ENCODE assay signal across 8 mouse cellular contexts in the genomic region with DNA sequence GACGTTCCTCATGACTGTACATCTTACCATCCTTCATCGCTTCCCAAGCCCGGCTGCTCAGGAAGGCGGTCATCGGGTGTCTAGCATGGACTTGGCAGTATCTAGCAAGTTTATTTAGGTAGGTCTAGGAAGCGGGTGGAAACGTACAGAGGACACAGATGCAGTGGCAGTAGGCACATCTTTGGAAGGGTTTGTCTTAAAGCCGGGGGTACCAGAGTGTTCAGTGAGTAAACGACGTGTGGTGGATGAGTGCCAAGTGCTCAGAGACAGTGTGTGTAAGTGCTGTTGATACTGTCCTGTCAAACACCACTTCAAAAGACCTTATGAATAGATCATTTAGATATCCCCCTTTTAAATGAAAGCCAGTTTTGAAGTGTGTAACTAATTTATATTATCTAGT. TPM values are rescaled to one million over a fixed set of nuclear protein-coding genes. Genes with fewer than 3 reads are reported as not detected.
DNase-seq lines count a peak whose midpoint lies in the region; ATAC-seq lines count a peak whose summit lies in the region.

No protein-coding gene starts in this region.

- DNase-seq in CD4-positive, CD25-positive, alpha-beta regulatory T cell, adult 2 months (ENCODE audit: low read depth, low spot score), result peak; percentile 16
- peak; percentile 23 for DNase-seq in neural tube, embryonic 11.5 days (ENCODE audit: low spot score)
- DNase-seq in neural tube, embryonic 10.5 days (ENCODE audit: extremely low spot score, low spot score), result no peak
- no peak for DNase-seq in liver, embryonic 13.5 days
- DNase-seq in gastrocnemius, postnatal 36 days, result no peak
- no peak for DNase-seq in adrenal gland, postnatal 4 days (ENCODE audit: low spot score in 2 of 2)

- intact Hi-C loops in gastrocnemius, postnatal 36 days (cut with DNase I), result no loop called here

- H3K4me1 ChIP-seq in neural tube, embryonic 11.5 days (ENCODE audit: control insufficient read depth, insufficient read depth, low read length), result no peaks in the 10 kb centered on the region; the same call in 1 of the 2 replicates
- peaks cover 20% of the 10 kb centered on the region for H3K4me1 ChIP-seq in liver, embryonic 13.5 days (replicated peaks)

- no peak for ATAC-seq in CD4-positive, CD25-positive, alpha-beta regulatory T cell, adult 4 months
- ATAC-seq in neural tube, embryonic 11.5 days (ENCODE audit: insufficient read depth, low FRiP score, low TSS enrichment), result no peak
- no peak for ATAC-seq in liver, embryonic 13.5 days (ENCODE audit: low read depth)
- ATAC-seq in megakaryocyte-erythroid progenitor cell, adult 5-6 weeks (replicated peaks; ENCODE audit: low FRiP score, low TSS enrichment, poor library complexity, severe bottlenecking), result no peak

- H3K9ac ChIP-seq in neural tube, embryonic 11.5 days (ENCODE audit: low read length), result no peak overlapping the region
- no peak overlapping the region for H3K9ac ChIP-seq in liver, embryonic 13.5 days

- no peak overlapping the region for H3K27ac ChIP-seq in neural tube, embryonic 11.5 days (ENCODE audit: low read depth, low read length)
- no peak overlapping the region for H3K27ac ChIP-seq in liver, embryonic 13.5 days

- H3K9me3 ChIP-seq in neural tube, embryonic 11.5 days (ENCODE audit: control insufficient read depth, low read length), result no peaks in the 10 kb centered on the region
- no peaks in the 10 kb centered on the region for H3K9me3 ChIP-seq in liver, embryonic 13.5 days (replicated peaks)

- peak overlapping the region; percentile 54 for H3K4me3 ChIP-seq in neural tube, embryonic 11.5 days (ENCODE audit: low read depth, low read length)
- peak overlapping the region; percentile 63; the same call in 1 of the 2 replicates for H3K4me3 ChIP-seq in liver, embryonic 13.5 days (replicated peaks)

- H3K4me2 ChIP-seq in neural tube, embryonic 11.5 days (ENCODE audit: low read depth), result peak overlapping the region; percentile 93
- peak overlapping the region; percentile 89 for H3K4me2 ChIP-seq in liver, embryonic 13.5 days

- peaks cover 2% of the 10 kb centered on the region; the same call in 1 of the 2 replicates for H3K36me3 ChIP-seq in neural tube, embryonic 11.5 days (ENCODE audit: control insufficient read depth, insufficient read depth, low read length)
- H3K36me3 ChIP-seq in liver, embryonic 13.5 days, result peaks cover 36% of the 10 kb centered on the region

- 55% methylated on average over 10 of the region's 10 CpGs for WGBS in neural tube, embryonic 11.5 days
- 57% methylated on average over 10 of the region's 10 CpGs for whole genome bisulfite sequencing in liver, embryonic 13.5 days (ENCODE audit: insufficient replicate concordance)

- no peaks in the 10 kb centered on the region for H3K27me3 ChIP-seq in neural tube, embryonic 11.5 days (ENCODE audit: control insufficient read depth, insufficient read depth, low read length)
- no peaks in the 10 kb centered on the region for H3K27me3 ChIP-seq in liver, embryonic 13.5 days

RNA-seq across cellular contexts. Expression of a gene that starts 1.1 kb away (rescaled TPM):
- polyA plus RNA-seq in CD4-positive, CD25-positive, alpha-beta regulatory T cell, adult 4 months (2017; shearing (Covaris generic)), result 10 to 100 TPM; 63.5 to 64.4 TPM
- polyA plus RNA-seq in neural tube, embryonic 11.5 days (2014; fragmentation: Nextera tagmentation; extraction: Ambion mirVana), result 102 and 106 TPM in 2 replicates
- polyA plus RNA-seq in liver, embryonic 13.5 days (2015; fragmentation: Nextera tagmentation; extraction: Ambion mirVana), result 12.0 and 13.6 TPM in 2 replicates
- total RNA-seq in megakaryocyte-erythroid progenitor cell, adult 5-6 weeks (2014; fragmentation: Nextera tagmentation), result 9.2 and 11.6 TPM in 2 replicates
- 2.4 and 5.7 TPM in 2 replicates for total RNA-seq in megakaryocyte-erythroid progenitor cell, adult 5-6 weeks (2017)
- 1 to 10 TPM; 1.7 to 1.8 TPM for total RNA-seq in gastrocnemius, postnatal 36 days (2021)
- total RNA-seq in adrenal gland, postnatal 4 days (2021), result 10 to 100 TPM; 29.1 to 39.4 TPM

RNA-seq across cellular contexts. Expression of a gene that starts 32.7 kb away (rescaled TPM):
- polyA plus RNA-seq in CD4-positive, CD25-positive, alpha-beta regulatory T cell, adult 4 months (2017; shearing (Covaris generic)), result 10 to 100 TPM; 35.1 to 35.3 TPM
- 54.5 and 55.8 TPM in 2 replicates for polyA plus RNA-seq in neural tube, embryonic 11.5 days (2014; fragmentation: Nextera tagmentation; extraction: Ambion mirVana)
- polyA plus RNA-seq in liver, embryonic 13.5 days (2015; fragmentation: Nextera tagmentation; extraction: Ambion mirVana), result 44.3 and 53.1 TPM in 2 replicates
- total RNA-seq in megakaryocyte-erythroid progenitor cell, adult 5-6 weeks (2014; fragmentation: Nextera tagmentation), result 43.2 and 58.5 TPM in 2 replicates
- 95.9 and 175 TPM in 2 replicates for total RNA-seq in megakaryocyte-erythroid progenitor cell, adult 5-6 weeks (2017)
- 100 to 1,000 TPM; 101 to 110 TPM for total RNA-seq in gastrocnemius, postnatal 36 days (2021)
- 10 to 100 TPM; 79.5 to 82.8 TPM for total RNA-seq in adrenal gland, postnatal 4 days (2021)

RNA-seq across cellular contexts. Expression of a gene that starts 52.7 kb away (rescaled TPM):
- not detected for polyA plus RNA-seq in CD4-positive, CD25-positive, alpha-beta regulatory T cell, adult 4 months (2017; shearing (Covaris generic))
- 0.84 and 1.0 TPM in 2 replicates for polyA plus RNA-seq in neural tube, embryonic 11.5 days (2014; fragmentation: Nextera tagmentation; extraction: Ambion mirVana)
- polyA plus RNA-seq in liver, embryonic 13.5 days (2015; fragmentation: Nextera tagmentation; extraction: Ambion mirVana), result 2.0 TPM in 2 replicates
- total RNA-seq in megakaryocyte-erythroid progenitor cell, adult 5-6 weeks (2014; fragmentation: Nextera tagmentation), result not detected in 2 replicates
- total RNA-seq in megakaryocyte-erythroid progenitor cell, adult 5-6 weeks (2017), result not detected in 2 replicates
- under 1 TPM; 0.64 to 0.81 TPM for total RNA-seq in gastrocnemius, postnatal 36 days (2021)
- total RNA-seq in adrenal gland, postnatal 4 days (2021), result 1 to 10 TPM in 1 of 2 experiments, under 1 TPM in 1; 0.81 to 1.3 TPM

Comparison
In these comparisons a context has a peak if more than half of its experiments do, and no peak if none do; other contexts are left out.
1. DNase-seq: peak in CD4-positive, CD25-positive, alpha-beta regulatory T cell, adult 2 months (single experiment) and neural tube, embryonic 11.5 days (single experiment); none in neural tube, embryonic 10.5 days (single experiment), liver, embryonic 13.5 days (single experiment), gastrocnemius, postnatal 36 days (0 of 2) and adrenal gland, postnatal 4 days (0 of 2).